Mouse (Mus musculus) regulatory T cell (primary cell): ENCODE data around the gene Gast.
"Not testable (repeated sequence)": the region's sequence is repeated elsewhere in the genome, so short reads cannot be mapped to it uniquely, and the experiment has no call there.

Source experiments
- in situ Hi-C: fragments of 300-600 bp; cut with MboI, MseI; formaldehyde crosslinking; loops from one replicate; pipeline ENCODE4 v1.15.1; 2025; ENCODE audit warnings: high pct_unique_total_duplicates

The Gast gene

GRCm38 (mm10) chr11:100356819-100357211 lies 22.6 kb downstream of the Gast start:
- in situ Hi-C loops, result no loop called here

- in situ Hi-C loops, result no loop called here
Measured at GRCm38 (mm10) chr11:100357408-100357807, 23.2 kb downstream of the Gast start.

GRCm38 (mm10) chr11:100360175-100360574 lies 26.0 kb downstream of the Gast start:
- in situ Hi-C loops, result no loop called here

- in situ Hi-C loops, result not testable (repeated sequence)
Measured at GRCm38 (mm10) chr11:100361059-100361458, 26.9 kb downstream of the Gast start.

- in situ Hi-C loops, result no loop called here
Measured at GRCm38 (mm10) chr11:100362209-100362978, 28.2 kb downstream of the Gast start.

GRCm38 (mm10) chr11:100362979-100363562 lies 28.9 kb downstream of the Gast start:
- in situ Hi-C loops, result no loop called here

GRCm38 (mm10) chr11:100369145-100369544 lies 34.9 kb downstream of the Gast start:
- in situ Hi-C loops, result loop anchor here (5.0 kb wide), 1 partner anchor 38 kb away; no protein-coding TSS in a partner anchor

- in situ Hi-C loops, result loop anchor here (5.0 kb wide), 1 partner anchor 37 kb away; no protein-coding TSS in a partner anchor
Measured at GRCm38 (mm10) chr11:100369822-100370221, 35.6 kb downstream of the Gast start.

- in situ Hi-C loops, result no loop called here
Measured at GRCm38 (mm10) chr11:100371981-100372558, 37.9 kb downstream of the Gast start.

GRCm38 (mm10) chr11:100375127-100375526 lies 40.9 kb downstream of the Gast start:
- in situ Hi-C loops, result no loop called here

- in situ Hi-C loops, result no loop called here
Measured at GRCm38 (mm10) chr11:100376005-100376404, 41.8 kb downstream of the Gast start.

- in situ Hi-C loops, result no loop called here
Measured at GRCm38 (mm10) chr11:100376746-100377389, 42.7 kb downstream of the Gast start.

GRCm38 (mm10) chr11:100377989-100378388 lies 43.8 kb downstream of the Gast start:
- in situ Hi-C loops, result no loop called here

- in situ Hi-C loops, result no loop called here
Measured at GRCm38 (mm10) chr11:100378446-100378845, 44.2 kb downstream of the Gast start.

- in situ Hi-C loops, result no loop called here
Measured at GRCm38 (mm10) chr11:100379311-100379710, 45.1 kb downstream of the Gast start.

GRCm38 (mm10) chr11:100382682-100383081 lies 48.5 kb downstream of the Gast start:
- in situ Hi-C loops, result no loop called here

- in situ Hi-C loops, result no loop called here
Measured at GRCm38 (mm10) chr11:100385016-100385415, 50.8 kb downstream of the Gast start.

GRCm38 (mm10) chr11:100386586-100386985 lies 52.4 kb downstream of the Gast start:
- in situ Hi-C loops, result no loop called here
